Mouse (Mus musculus): Measurements from ENCODE around the gene Gm5134. TPM values are rescaled to one million over a fixed set of nuclear protein-coding genes. Genes with fewer than 3 reads are reported as not detected.

Gene Gm5134
- polyA plus RNA-seq, 1 experiment from 2014 or later = not detected

DNA sequence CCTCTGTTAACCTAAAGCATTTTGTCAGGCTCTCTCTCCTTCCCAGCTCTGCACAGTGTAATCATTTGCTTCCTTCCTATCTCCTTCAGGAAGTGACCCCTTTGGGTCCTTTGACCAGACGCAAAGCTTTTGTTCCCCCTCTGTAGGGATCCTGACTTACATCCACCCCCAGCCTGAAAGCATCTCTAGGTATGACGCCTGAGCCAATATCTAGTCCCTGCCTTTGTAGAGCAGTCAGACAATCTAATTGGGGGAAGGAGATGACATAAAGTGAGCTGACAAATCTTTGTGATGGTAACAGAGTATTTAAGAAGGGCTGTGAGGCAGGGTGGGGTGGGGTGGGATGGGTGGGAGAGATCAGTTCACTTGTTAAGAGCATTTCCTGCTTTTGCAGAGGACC is 48.3 kb downstream of the Gm5134 start:
- 17% methylated on average over 2 of the region's 2 CpGs for WGBS
- H3K9me3 ChIP-seq (ENCODE audit: control insufficient read depth, low read length) = no peaks in the 10 kb centered on the region
- H3K36me3 ChIP-seq (ENCODE audit: control insufficient read depth, insufficient read depth) = no peaks in the 10 kb centered on the region
- no peak for ATAC-seq
- H3K4me1 ChIP-seq (replicated peaks; ENCODE audit: control insufficient read depth, insufficient read depth, low read length) = peaks cover 9% of the 10 kb centered on the region
- H3K4me2 ChIP-seq (ENCODE audit: low read length) = no peak overlapping the region
- no peak overlapping the region for H3K4me3 ChIP-seq (replicated peaks; ENCODE audit: low read length)
- no peak overlapping the region for H3K9ac ChIP-seq (replicated peaks; ENCODE audit: low read depth, low read length)
- no peak overlapping the region for H3K27ac ChIP-seq (ENCODE audit: low read length)
- H3K27me3 ChIP-seq (replicated peaks; ENCODE audit: control insufficient read depth, insufficient read depth, low read length) = no peaks in the 10 kb centered on the region

DNA sequence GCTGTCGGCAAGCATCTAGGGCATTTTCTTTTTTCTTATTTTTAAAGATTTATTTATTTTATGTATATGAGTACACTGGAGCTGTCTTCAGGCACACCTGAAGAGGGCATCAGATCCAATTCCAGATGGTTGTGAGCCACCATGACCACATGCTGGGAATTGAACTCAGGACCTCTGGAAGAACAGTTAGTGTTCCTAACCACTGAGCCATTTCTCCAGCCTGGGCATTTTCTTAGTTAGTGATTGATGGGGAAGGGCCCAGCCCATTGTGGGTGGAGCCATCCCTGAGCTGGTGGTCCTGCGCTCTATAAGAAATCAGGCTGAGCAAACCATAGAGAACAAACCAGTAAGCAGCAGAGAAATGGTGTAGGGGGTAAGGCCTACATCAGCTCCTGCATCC is 48.9 kb downstream of the Gm5134 start:
- Histone ChIP-seq H3K9me3 (ENCODE audit: control insufficient read depth, low read length) (no peaks in the 10 kb centered on the region), H3K4me1 (replicated peaks; ENCODE audit: control insufficient read depth, insufficient read depth, low read length) (peaks cover 9% of the 10 kb centered on the region), H3K36me3 (ENCODE audit: control insufficient read depth, insufficient read depth) (no peaks in the 10 kb centered on the region), H3K27ac (ENCODE audit: low read length) (no peak overlapping the region), H3K4me2 (ENCODE audit: low read length) (no peak overlapping the region), H3K9ac (replicated peaks; ENCODE audit: low read depth, low read length) (no peak overlapping the region), H3K27me3 (replicated peaks; ENCODE audit: control insufficient read depth, insufficient read depth, low read length) (no peaks in the 10 kb centered on the region), H3K4me3 (replicated peaks; ENCODE audit: low read length) (no peak overlapping the region)
- no peak for ATAC-seq
- 93% methylated on average over 2 of the region's 2 CpGs for WGBS

DNA sequence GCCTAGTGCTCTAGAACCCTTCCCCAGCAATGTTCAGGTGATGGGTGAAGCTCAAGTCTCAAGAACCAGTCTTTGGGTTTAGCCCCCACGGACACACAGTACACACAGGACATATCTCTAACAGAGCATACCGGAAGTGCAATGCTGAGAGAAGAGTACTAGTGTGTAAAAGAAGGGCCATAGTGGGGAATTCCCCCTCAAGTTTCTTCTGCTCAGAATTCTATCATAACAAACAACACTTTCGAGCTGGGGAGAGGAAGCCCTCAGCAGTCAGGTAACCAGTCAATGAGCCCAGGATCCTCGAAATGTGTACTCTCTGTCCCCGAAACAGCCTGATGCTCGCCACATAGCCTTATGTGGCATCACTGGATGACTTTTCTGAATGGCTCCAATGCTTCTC is 52.1 kb downstream of the Gm5134 start:
- WGBS = 89% methylated on average over 6 of the region's 6 CpGs

DNA sequence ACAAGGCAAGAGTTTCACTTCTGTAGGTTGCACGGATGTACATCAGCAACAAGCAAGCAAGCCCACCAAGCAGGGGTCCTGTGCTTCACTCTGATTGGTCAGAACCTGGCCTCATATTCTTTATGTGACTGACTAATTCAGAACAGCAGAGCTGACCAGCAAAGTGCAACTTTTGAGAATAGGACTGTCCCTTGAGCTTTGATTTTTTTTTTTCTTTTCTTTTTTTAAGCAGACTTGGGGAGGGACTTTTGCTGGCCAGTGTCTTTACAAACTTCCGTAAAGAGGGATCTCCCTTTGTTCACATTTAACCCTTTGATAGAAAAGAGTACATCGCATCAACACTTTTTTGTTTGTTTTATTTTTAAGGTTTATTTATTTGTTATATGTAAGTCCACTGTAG is 55.5 kb downstream of the Gm5134 start:
- Histone ChIP-seq H3K4me3 (replicated peaks; ENCODE audit: low read length) (no peak overlapping the region), H3K4me1 (replicated peaks; ENCODE audit: control insufficient read depth, insufficient read depth, low read length) (no peaks in the 10 kb centered on the region), H3K9ac (replicated peaks; ENCODE audit: low read depth, low read length) (no peak overlapping the region), H3K9me3 (ENCODE audit: control insufficient read depth, low read length) (no peaks in the 10 kb centered on the region), H3K4me2 (ENCODE audit: low read length) (no peak overlapping the region), H3K27ac (ENCODE audit: low read length) (no peak overlapping the region), H3K36me3 (ENCODE audit: control insufficient read depth, insufficient read depth) (no peaks in the 10 kb centered on the region), H3K27me3 (replicated peaks; ENCODE audit: control insufficient read depth, insufficient read depth, low read length) (no peaks in the 10 kb centered on the region)
- no peak for ATAC-seq
- 77% methylated on average over 3 of the region's 3 CpGs for WGBS

More for the DNA sequence above, 52.1 kb downstream of the Gm5134 start:
- Histone ChIP-seq H3K4me2 (ENCODE audit: low read length) (no peak overlapping the region), H3K9me3 (ENCODE audit: control insufficient read depth, low read length) (no peaks in the 10 kb centered on the region), H3K4me1 (replicated peaks; ENCODE audit: control insufficient read depth, insufficient read depth, low read length) (peaks cover 9% of the 10 kb centered on the region), H3K27ac (ENCODE audit: low read length) (no peak overlapping the region), H3K27me3 (replicated peaks; ENCODE audit: control insufficient read depth, insufficient read depth, low read length) (no peaks in the 10 kb centered on the region), H3K36me3 (ENCODE audit: control insufficient read depth, insufficient read depth) (no peaks in the 10 kb centered on the region), H3K9ac (replicated peaks; ENCODE audit: low read depth, low read length) (no peak overlapping the region), H3K4me3 (replicated peaks; ENCODE audit: low read length) (no peak overlapping the region)
- no peak for ATAC-seq

DNA sequence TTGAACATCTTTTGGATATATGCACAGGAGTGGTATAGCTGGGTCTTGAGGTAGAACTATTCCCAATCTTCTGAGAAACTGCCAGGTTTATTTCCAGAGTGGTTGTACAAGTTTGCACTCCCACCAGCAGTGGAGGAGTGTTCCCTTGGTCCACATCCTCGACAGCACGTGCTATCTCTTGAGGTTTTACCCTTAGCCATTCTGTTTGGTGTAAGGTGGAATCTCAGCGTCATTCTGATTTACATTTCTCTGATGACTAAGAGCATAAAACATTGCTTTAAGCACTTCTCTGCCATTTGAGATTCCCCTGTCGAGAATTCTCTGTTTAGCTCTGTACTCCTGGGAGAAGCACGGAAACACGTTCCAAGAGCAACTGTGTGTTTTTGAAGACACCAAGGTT is 58.6 kb downstream of the Gm5134 start:
- no peaks in the 10 kb centered on the region for H3K27me3 ChIP-seq (replicated peaks; ENCODE audit: control insufficient read depth, insufficient read depth, low read length)
- H3K9me3 ChIP-seq (ENCODE audit: control insufficient read depth, low read length) = no peaks in the 10 kb centered on the region
- WGBS = 71% methylated on average over 6 of the region's 6 CpGs
- no peak overlapping the region for H3K9ac ChIP-seq (replicated peaks; ENCODE audit: low read depth, low read length)
- H3K36me3 ChIP-seq (ENCODE audit: control insufficient read depth, insufficient read depth) = no peaks in the 10 kb centered on the region
- no peak for ATAC-seq
- no peak overlapping the region for H3K4me2 ChIP-seq (ENCODE audit: low read length)
- H3K27ac ChIP-seq (ENCODE audit: low read length) = no peak overlapping the region
- no peak overlapping the region for H3K4me3 ChIP-seq (replicated peaks; ENCODE audit: low read length)
- no peaks in the 10 kb centered on the region for H3K4me1 ChIP-seq (replicated peaks; ENCODE audit: control insufficient read depth, insufficient read depth, low read length)

DNA sequence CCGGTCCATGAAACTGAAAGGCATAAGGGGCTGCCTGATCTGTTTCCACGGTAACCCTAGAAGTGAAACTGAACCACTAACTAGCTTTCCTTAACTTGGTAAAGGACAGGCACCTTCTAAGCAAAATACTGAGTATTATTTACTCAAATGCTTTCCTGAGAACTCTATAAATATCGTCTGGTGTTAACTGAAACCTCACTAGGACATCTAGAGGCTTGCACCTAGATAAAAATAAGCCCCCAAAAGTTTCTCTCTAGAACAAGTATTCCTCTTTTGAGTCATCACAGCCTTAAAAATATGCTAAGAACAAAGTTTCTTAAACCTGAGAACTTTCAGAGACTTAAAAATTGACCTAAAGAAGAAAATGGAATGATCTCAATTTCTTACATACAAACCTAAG is 62.6 kb downstream of the Gm5134 start:
- Histone ChIP-seq H3K27me3 (replicated peaks; ENCODE audit: control insufficient read depth, insufficient read depth, low read length) (no peaks in the 10 kb centered on the region), H3K4me1 (replicated peaks; ENCODE audit: control insufficient read depth, insufficient read depth, low read length) (no peaks in the 10 kb centered on the region), H3K4me2 (ENCODE audit: low read length) (no peak overlapping the region), H3K9ac (replicated peaks; ENCODE audit: low read depth, low read length) (no peak overlapping the region), H3K4me3 (replicated peaks; ENCODE audit: low read length) (no peak overlapping the region), H3K9me3 (ENCODE audit: control insufficient read depth, low read length) (no peaks in the 10 kb centered on the region), H3K36me3 (ENCODE audit: control insufficient read depth, insufficient read depth) (no peaks in the 10 kb centered on the region), H3K27ac (ENCODE audit: low read length) (no peak overlapping the region)
- WGBS = 87% methylated on average over 3 of the region's 3 CpGs
- ATAC-seq = no peak

DNA sequence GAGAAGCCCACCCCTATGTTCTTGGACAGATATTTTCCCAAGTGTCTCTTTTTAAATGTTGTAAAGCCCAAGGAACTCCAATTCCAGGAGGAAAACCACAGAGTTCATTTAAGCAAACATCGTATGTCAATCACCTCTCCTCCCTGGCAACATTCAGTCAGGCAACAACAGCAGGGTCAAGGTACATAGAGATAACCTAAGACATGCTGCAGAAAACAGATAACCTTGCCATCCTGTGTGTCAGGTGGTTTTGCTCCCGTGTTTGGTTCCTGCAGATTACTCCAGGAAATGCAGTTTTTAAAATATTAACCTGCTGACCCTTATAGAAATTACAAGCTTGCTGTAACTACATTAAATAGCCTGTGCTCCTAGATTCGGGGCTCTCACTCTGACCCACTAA is 67.4 kb downstream of the Gm5134 start:
- Histone ChIP-seq H3K4me2 (ENCODE audit: low read length) (no peak overlapping the region), H3K9ac (replicated peaks; ENCODE audit: low read depth, low read length) (no peak overlapping the region), H3K27ac (ENCODE audit: low read length) (no peak overlapping the region), H3K4me3 (replicated peaks; ENCODE audit: low read length) (no peak overlapping the region), H3K4me1 (replicated peaks; ENCODE audit: control insufficient read depth, insufficient read depth, low read length) (no peaks in the 10 kb centered on the region), H3K27me3 (replicated peaks; ENCODE audit: control insufficient read depth, insufficient read depth, low read length) (no peaks in the 10 kb centered on the region), H3K9me3 (ENCODE audit: control insufficient read depth, low read length) (no peaks in the 10 kb centered on the region), H3K36me3 (ENCODE audit: control insufficient read depth, insufficient read depth) (no peaks in the 10 kb centered on the region)
- ATAC-seq = no peak
- WGBS = 83% methylated on average over 3 of the region's 3 CpGs

DNA sequence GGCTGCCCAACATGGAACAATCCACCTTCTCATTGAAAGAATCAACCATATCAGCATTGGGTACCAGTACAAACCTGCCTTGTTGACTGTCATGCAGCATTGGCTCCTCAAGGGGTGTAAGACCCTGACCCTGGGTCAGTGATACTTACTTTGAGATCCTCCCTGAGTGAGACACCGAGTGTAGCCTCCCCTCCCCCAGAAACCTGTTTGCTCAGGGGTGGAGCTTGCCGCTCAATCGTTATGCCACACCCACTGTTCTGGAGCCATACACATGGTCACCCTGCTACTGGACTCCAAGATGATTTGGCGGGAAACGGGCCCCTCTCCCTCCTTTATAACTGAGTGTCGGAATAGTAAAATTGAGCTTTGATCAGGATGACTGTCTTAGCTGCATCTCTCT is 69.6 kb downstream of the Gm5134 start:
- no peaks in the 10 kb centered on the region for H3K9me3 ChIP-seq (ENCODE audit: control insufficient read depth, low read length)
- no peak for ATAC-seq
- 92% methylated on average over 6 of the region's 6 CpGs for WGBS

DNA sequence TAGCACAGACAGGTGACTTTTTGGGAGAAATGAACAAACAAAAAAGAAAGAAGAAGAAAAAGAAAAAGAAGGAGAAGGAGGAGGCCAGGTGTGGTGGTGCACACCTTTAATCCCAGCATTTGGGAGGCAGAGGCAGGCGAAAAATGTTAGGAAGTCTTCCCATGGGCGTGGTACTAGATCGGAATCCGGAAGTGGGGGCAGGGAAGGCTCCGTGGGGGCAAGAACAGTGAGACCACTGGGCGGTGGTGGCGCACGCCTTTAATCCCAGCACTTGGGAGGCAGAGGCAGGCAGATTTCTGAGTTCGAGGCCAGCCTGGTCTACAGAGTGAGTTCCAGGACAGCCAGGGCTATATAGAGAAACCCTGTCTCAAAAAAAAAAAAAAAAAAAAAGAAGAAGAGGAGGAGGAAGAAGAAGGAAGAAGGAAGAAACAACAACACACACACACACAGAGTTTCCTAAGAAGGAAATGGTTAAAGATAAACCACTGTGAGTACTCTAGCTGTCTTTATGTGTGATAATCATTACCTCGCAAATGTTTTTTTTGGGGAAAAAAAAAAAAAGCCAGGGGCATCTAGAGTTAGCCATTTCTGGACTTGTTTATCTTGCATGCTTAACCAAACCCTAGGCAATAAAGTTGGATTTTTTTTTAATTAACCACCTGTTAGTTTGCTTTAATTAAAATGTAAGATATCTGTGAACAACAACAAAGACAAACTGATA is 71.3 kb downstream of the Gm5134 start:
- 93% methylated on average over 10 of the region's 10 CpGs for WGBS
- H3K27ac ChIP-seq (ENCODE audit: low read length) = no peak overlapping the region
- no peaks in the 10 kb centered on the region for H3K27me3 ChIP-seq (replicated peaks; ENCODE audit: control insufficient read depth, insufficient read depth, low read length)
- no peak overlapping the region for H3K9ac ChIP-seq (replicated peaks; ENCODE audit: low read depth, low read length)
- H3K36me3 ChIP-seq (ENCODE audit: control insufficient read depth, insufficient read depth) = no peaks in the 10 kb centered on the region
- H3K4me1 ChIP-seq (replicated peaks; ENCODE audit: control insufficient read depth, insufficient read depth, low read length) = no peaks in the 10 kb centered on the region
- no peak for ATAC-seq
- H3K9me3 ChIP-seq (ENCODE audit: control insufficient read depth, low read length) = no peaks in the 10 kb centered on the region
- H3K4me3 ChIP-seq (replicated peaks; ENCODE audit: low read length) = no peak overlapping the region
- no peak overlapping the region for H3K4me2 ChIP-seq (ENCODE audit: low read length)

More for the DNA sequence above, 69.6 kb downstream of the Gm5134 start:
- Histone ChIP-seq H3K27me3 (replicated peaks; ENCODE audit: control insufficient read depth, insufficient read depth, low read length) (no peaks in the 10 kb centered on the region), H3K4me2 (ENCODE audit: low read length) (no peak overlapping the region), H3K27ac (ENCODE audit: low read length) (no peak overlapping the region), H3K36me3 (ENCODE audit: control insufficient read depth, insufficient read depth) (no peaks in the 10 kb centered on the region), H3K4me1 (replicated peaks; ENCODE audit: control insufficient read depth, insufficient read depth, low read length) (no peaks in the 10 kb centered on the region), H3K4me3 (replicated peaks; ENCODE audit: low read length) (no peak overlapping the region), H3K9ac (replicated peaks; ENCODE audit: low read depth, low read length) (no peak overlapping the region)
